Mouse (Mus musculus) midbrain, embryonic 12.5 days (tissue): ENCODE data around the gene Elp6. TPM values are rescaled to one million over a fixed set of nuclear protein-coding genes. Genes with fewer than 3 reads are reported as not detected.
A peak's percentile ranks its signal among the peaks of the same experiment; 100 is the strongest.

Source experiments
- ATAC-seq: fragments of 200-750 bp; cut with Nextera tagmentation; 2 replicates; pipeline ENCODE4 v1.8.0; 2017; ENCODE audit warnings: low read depth, moderate TSS enrichment, moderate library complexity; ENCODE audit not compliant: low FRiP score
- H3K27ac ChIP-seq: fragments of 300-500 bp; sonication (generic); replicated peaks from 2 replicates; pipeline ENCODE4 v1.5.1; 2016; ENCODE audit warnings: mild to moderate bottlenecking
- H3K27me3 ChIP-seq: fragments of 300-500 bp; sonication (generic); 2 replicates; pipeline ENCODE4 v1.6.1; 2016; ENCODE audit warnings: mild to moderate bottlenecking
- H3K36me3 ChIP-seq: fragments of 300-500 bp; sonication (generic); 2 replicates; pipeline ENCODE4 v1.6.1; 2016
- H3K4me1 ChIP-seq: fragments of 300-500 bp; sonication (generic); 2 replicates; pipeline ENCODE4 v1.6.1; 2016
- H3K4me2 ChIP-seq: fragments of 300-500 bp; sonication (generic); replicated peaks from 2 replicates; pipeline ENCODE4 v1.6.1; 2016; ENCODE audit warnings: mild to moderate bottlenecking, moderate library complexity
- H3K4me3 ChIP-seq: fragments of 300-500 bp; sonication (generic); 2 replicates; pipeline ENCODE4 v1.5.1; 2016; ENCODE audit warnings: mild to moderate bottlenecking
- H3K9ac ChIP-seq: fragments of 300-500 bp; sonication (generic); replicated peaks from 2 replicates; pipeline ENCODE4 v1.6.1; 2016; ENCODE audit warnings: mild to moderate bottlenecking, moderate library complexity
- H3K9me3 ChIP-seq: fragments of 300-500 bp; sonication (generic); 2 replicates; pipeline ENCODE4 v1.6.1; 2016; ENCODE audit warnings: mild to moderate bottlenecking
- WGBS: fragments of 180-500 bp; shearing (Covaris S2); methylation state at CpG from one replicate; pipeline ENCODE4 v1.1.7; 2016; 5-methylcytosine and 5-hydroxymethylcytosine counted together
- polyA plus RNA-seq: library from polyadenylated mRNA; unstranded; fragments of >200 nt; fragmentation: Nextera tagmentation; extraction: Ambion mirVana; gene quantifications from 2 replicates; pipeline ENCODE4 v1.2.1, GENCODE M21; 2016

The Elp6 gene
- polyA plus RNA-seq, 1 experiment from 2014 or later: 38.7 TPM

- 23% methylated on average over 7 of the region's 7 CpGs for WGBS
- no peak overlapping the region for H3K4me3 ChIP-seq
- H3K27ac ChIP-seq: peak overlapping the region; percentile 69
- no peaks in the 10 kb centered on the region for H3K27me3 ChIP-seq
- peak; percentile 73 for ATAC-seq
- H3K36me3 ChIP-seq: no peaks in the 10 kb centered on the region
- peaks cover 13% of the 10 kb centered on the region for H3K4me1 ChIP-seq
- H3K9me3 ChIP-seq: no peaks in the 10 kb centered on the region
- H3K9ac ChIP-seq: no peak overlapping the region
- 0 out of 2 replicates have a peak overlapping the region, but pooled peaks have one; percentile 3 for H3K4me2 ChIP-seq
These were observed 17.6 kb upstream of the Elp6 start for GRCm38 (mm10) chr9:110287321-110287924.

GRCm38 (mm10) chr9:110293254-110293718 lies 11.7 kb upstream of the Elp6 start:
- Histone ChIP-seq H3K4me2 (no peak overlapping the region), H3K27ac (peak overlapping the region; percentile 36), H3K9me3 (no peaks in the 10 kb centered on the region), H3K9ac (no peak overlapping the region), H3K36me3 (no peaks in the 10 kb centered on the region), H3K27me3 (no peaks in the 10 kb centered on the region), H3K4me3 (no peak overlapping the region), H3K4me1 (peaks cover 10% of the 10 kb centered on the region; the same call in 1 of the 2 replicates)
- no peak for ATAC-seq
- WGBS: 54% methylated on average over 12 of the region's 12 CpGs

- no peaks in the 10 kb centered on the region for H3K36me3 ChIP-seq
- no peak overlapping the region for H3K9ac ChIP-seq
- peaks cover 10% of the 10 kb centered on the region; the same call in 1 of the 2 replicates for H3K4me1 ChIP-seq
- no peaks in the 10 kb centered on the region for H3K9me3 ChIP-seq
- no peak for ATAC-seq
- no peaks in the 10 kb centered on the region for H3K27me3 ChIP-seq
- H3K27ac ChIP-seq: peak overlapping the region; percentile 36; the same call in 1 of the 2 replicates
- H3K4me3 ChIP-seq: no peak overlapping the region
- no peak overlapping the region for H3K4me2 ChIP-seq
- 89% methylated on average over 13 of the region's 13 CpGs for WGBS
These were observed 11.0 kb upstream of the Elp6 start for GRCm38 (mm10) chr9:110293873-110294415.

- 59% methylated on average over 3 of the region's 3 CpGs for WGBS
These were observed 10.2 kb upstream of the Elp6 start for GRCm38 (mm10) chr9:110294786-110295185.

GRCm38 (mm10) chr9:110296867-110297627 lies 7.9 kb upstream of the Elp6 start:
- H3K4me2 ChIP-seq: no peak overlapping the region
- H3K9ac ChIP-seq: no peak overlapping the region
- H3K4me3 ChIP-seq: no peak overlapping the region
- no peak overlapping the region for H3K27ac ChIP-seq
- H3K27me3 ChIP-seq: no peaks in the 10 kb centered on the region
- no peaks in the 10 kb centered on the region for H3K9me3 ChIP-seq
- H3K4me1 ChIP-seq: peaks cover 10% of the 10 kb centered on the region; the same call in 1 of the 2 replicates
- ATAC-seq: peak; percentile 65
- H3K36me3 ChIP-seq: no peaks in the 10 kb centered on the region
- WGBS: 2% methylated on average over 5 of the region's 5 CpGs

More at GRCm38 (mm10) chr9:110294786-110295185, 10.2 kb upstream of the Elp6 start:
- ATAC-seq: no peak
- Histone ChIP-seq H3K9ac (no peak overlapping the region), H3K9me3 (no peaks in the 10 kb centered on the region), H3K27me3 (no peaks in the 10 kb centered on the region), H3K4me3 (no peak overlapping the region), H3K4me1 (peaks cover 10% of the 10 kb centered on the region; the same call in 1 of the 2 replicates), H3K36me3 (no peaks in the 10 kb centered on the region), H3K27ac (no peak overlapping the region), H3K4me2 (no peak overlapping the region)

GRCm38 (mm10) chr9:110304516-110304915 lies 457 bp upstream of the Elp6 start:
- Histone ChIP-seq H3K9ac (peak overlapping the region; percentile 63), H3K27me3 (no peaks in the 10 kb centered on the region), H3K4me2 (peak overlapping the region; percentile 68), H3K9me3 (no peaks in the 10 kb centered on the region), H3K4me1 (peaks cover 8% of the 10 kb centered on the region), H3K36me3 (no peaks in the 10 kb centered on the region), H3K4me3 (peak overlapping the region; percentile 49), H3K27ac (peak overlapping the region; percentile 94)
- 3% methylated on average over 4 of the region's 4 CpGs for WGBS
- peak; percentile 20; the same call in 1 of the 2 replicates for ATAC-seq

- Histone ChIP-seq H3K9me3 (no peaks in the 10 kb centered on the region), H3K4me1 (peaks cover 8% of the 10 kb centered on the region), H3K4me3 (peak overlapping the region; percentile 49; the same call in 1 of the 2 replicates), H3K9ac (0 out of 2 replicates have a peak overlapping the region, but pooled peaks have one; percentile 63), H3K36me3 (peaks cover 16% of the 10 kb centered on the region), H3K4me2 (peak overlapping the region; percentile 68), H3K27me3 (no peaks in the 10 kb centered on the region), H3K27ac (no peak overlapping the region)
- no peak for ATAC-seq
- 95% methylated on average over 5 of the region's 5 CpGs for WGBS
These were observed 1.4 kb downstream of the Elp6 start for GRCm38 (mm10) chr9:110306371-110306770.

- no peaks in the 10 kb centered on the region for H3K9me3 ChIP-seq
- H3K27ac ChIP-seq: no peak overlapping the region
- H3K27me3 ChIP-seq: no peaks in the 10 kb centered on the region
- no peak overlapping the region for H3K4me2 ChIP-seq
- H3K4me3 ChIP-seq: no peak overlapping the region
- ATAC-seq: no peak
- H3K36me3 ChIP-seq: peaks cover 78% of the 10 kb centered on the region
- whole genome bisulfite sequencing: 87% methylated on average over 5 of the region's 5 CpGs
- no peaks in the 10 kb centered on the region for H3K4me1 ChIP-seq
- no peak overlapping the region for H3K9ac ChIP-seq
These were observed 9.7 kb downstream of the Elp6 start for GRCm38 (mm10) chr9:110314706-110315105.

- no peak overlapping the region for H3K27ac ChIP-seq
- no peak overlapping the region for H3K9ac ChIP-seq
- H3K4me1 ChIP-seq: no peaks in the 10 kb centered on the region
- no peak for ATAC-seq
- WGBS: 90% methylated on average over 6 of the region's 6 CpGs
- H3K4me2 ChIP-seq: no peak overlapping the region
- H3K36me3 ChIP-seq: peaks cover 78% of the 10 kb centered on the region
- no peak overlapping the region for H3K4me3 ChIP-seq
- no peaks in the 10 kb centered on the region for H3K27me3 ChIP-seq
- H3K9me3 ChIP-seq: no peaks in the 10 kb centered on the region
These were observed 10.4 kb downstream of the Elp6 start for GRCm38 (mm10) chr9:110315410-110315809.

GRCm38 (mm10) chr9:110315904-110316303 lies 10.9 kb downstream of the Elp6 start:
- Histone ChIP-seq H3K36me3 (peaks cover 78% of the 10 kb centered on the region), H3K4me2 (no peak overlapping the region), H3K9me3 (no peaks in the 10 kb centered on the region), H3K27me3 (no peaks in the 10 kb centered on the region), H3K27ac (no peak overlapping the region), H3K4me1 (no peaks in the 10 kb centered on the region), H3K9ac (no peak overlapping the region), H3K4me3 (no peak overlapping the region)
- WGBS: 95% methylated on average over 8 of the region's 8 CpGs
- no peak for ATAC-seq

GRCm38 (mm10) chr9:110316503-110316902 lies 11.5 kb downstream of the Elp6 start:
- Histone ChIP-seq H3K9me3 (no peaks in the 10 kb centered on the region), H3K9ac (no peak overlapping the region), H3K36me3 (peaks cover 79% of the 10 kb centered on the region), H3K27me3 (no peaks in the 10 kb centered on the region), H3K4me3 (no peak overlapping the region), H3K27ac (no peak overlapping the region), H3K4me1 (no peaks in the 10 kb centered on the region), H3K4me2 (no peak overlapping the region)
- no peak for ATAC-seq
- WGBS: 95% methylated on average over 8 of the region's 8 CpGs

- 80% methylated on average over 10 of the region's 10 CpGs for WGBS
- no peak overlapping the region for H3K27ac ChIP-seq
- no peak for ATAC-seq
- no peaks in the 10 kb centered on the region for H3K4me1 ChIP-seq
- no peak overlapping the region for H3K4me2 ChIP-seq
- no peak overlapping the region for H3K4me3 ChIP-seq
- H3K9ac ChIP-seq: no peak overlapping the region
- H3K36me3 ChIP-seq: peaks cover 51% of the 10 kb centered on the region
- no peaks in the 10 kb centered on the region for H3K27me3 ChIP-seq
- no peaks in the 10 kb centered on the region for H3K9me3 ChIP-seq
These were observed 15.8 kb downstream of the Elp6 start for GRCm38 (mm10) chr9:110320769-110321168.
